Mouse (Mus musculus) hindbrain, embryonic 16.5 days (tissue): ENCODE data around the gene Zfp217. TPM values are rescaled to one million over a fixed set of nuclear protein-coding genes. Genes with fewer than 3 reads are reported as not detected.
A peak's percentile ranks its signal among the peaks of the same experiment; 100 is the strongest.
"Not testable (repeated sequence)": the region's sequence is repeated elsewhere in the genome, so short reads cannot be mapped to it uniquely, and the experiment has no call there.

Experiments used
- ATAC-seq: fragments of 200-750 bp; cut with Nextera tagmentation; 2 replicates; pipeline ENCODE4 v1.8.0; 2017; ENCODE audit warnings: moderate TSS enrichment, moderate library complexity
- H3K27ac ChIP-seq: fragments of 300-500 bp; sonication (generic); 2 replicates; pipeline ENCODE4 v1.5.1; 2014; ENCODE audit warnings: low read depth, mild to moderate bottlenecking, control low read depth, low read length, moderate library complexity
- H3K27me3 ChIP-seq: fragments of 300-500 bp; sonication (generic); replicated peaks from 2 replicates; pipeline ENCODE4 v1.6.1; 2014; ENCODE audit warnings: low read length; ENCODE audit not compliant: control insufficient read depth, insufficient read depth
- H3K36me3 ChIP-seq: fragments of 300-500 bp; sonication (generic); 2 replicates; pipeline ENCODE4 v1.6.1; 2014; ENCODE audit warnings: mild to moderate bottlenecking, low read length, moderate library complexity, mixed read lengths; ENCODE audit not compliant: control insufficient read depth, insufficient read depth
- H3K4me1 ChIP-seq: fragments of 300-500 bp; sonication (generic); 2 replicates; pipeline ENCODE4 v1.6.1; 2014; ENCODE audit warnings: low read depth, low read length; ENCODE audit not compliant: control insufficient read depth, insufficient read depth
- H3K4me2 ChIP-seq: fragments of 300-500 bp; sonication (generic); 2 replicates; pipeline ENCODE4 v1.6.1; 2014; ENCODE audit warnings: mild to moderate bottlenecking, low read length, control low read depth, moderate library complexity
- H3K4me3 ChIP-seq: fragments of 300-500 bp; sonication (generic); 2 replicates; pipeline ENCODE4 v1.5.1; 2014; ENCODE audit warnings: mild to moderate bottlenecking, low read length, control low read depth, moderate library complexity
- H3K9ac ChIP-seq: fragments of 300-500 bp; sonication (generic); 2 replicates; pipeline ENCODE4 v1.6.1; 2014; ENCODE audit warnings: low read depth, mild to moderate bottlenecking, control low read depth, low read length, moderate library complexity
- H3K9me3 ChIP-seq: fragments of 300-500 bp; sonication (generic); 2 replicates; pipeline ENCODE4 v1.6.1; 2014; ENCODE audit warnings: mild to moderate bottlenecking, low read length, moderate library complexity; ENCODE audit not compliant: control insufficient read depth
- WGBS: fragments of 180-500 bp; shearing (Covaris S2); extraction: QIAGEN DNeasy Blood & Tissue Kit; methylation state at CpG from one replicate; pipeline ENCODE4 v1.1.7; 2014; 5-methylcytosine and 5-hydroxymethylcytosine counted together
- polyA plus RNA-seq: library from polyadenylated mRNA; unstranded; fragments of >200 nt; fragmentation: Nextera tagmentation; extraction: Ambion mirVana; gene quantifications from 2 replicates; pipeline ENCODE4 v1.2.1, GENCODE M21; 2015

Gene Zfp217
- polyA plus RNA-seq, 1 experiment from 2014 or later, result 1.0 TPM

- Histone ChIP-seq H3K9me3 (no peaks in the 10 kb centered on the region), H3K9ac (peak overlapping the region; percentile 66)
- WGBS, result under 1% methylated on average over 32 of the region's 33 CpGs
Observed at GRCm38 (mm10) chr2:170184175-170184983, 36.5 kb upstream of the Zfp217 start.

GRCm38 (mm10) chr2:170183851-170184174, 35.9 kb upstream of the Zfp217 start:
- Histone ChIP-seq H3K4me2 (peak overlapping the region; percentile 70), H3K9me3 (no peaks in the 10 kb centered on the region), H3K27ac (no peak overlapping the region), H3K4me3 (peak overlapping the region; percentile 49), H3K4me1 (no peaks in the 10 kb centered on the region), H3K36me3 (no peaks in the 10 kb centered on the region), H3K9ac (no peak overlapping the region), H3K27me3 (no peaks in the 10 kb centered on the region)
- WGBS, result 60% methylated on average over 4 of the region's 4 CpGs
- ATAC-seq, result no peak

More at GRCm38 (mm10) chr2:170184175-170184983, 36.5 kb upstream of the Zfp217 start:
- peak; percentile 90 for ATAC-seq
- H3K27ac ChIP-seq, result peak overlapping the region; percentile 65; the same call in 1 of the 2 replicates
- H3K36me3 ChIP-seq, result no peaks in the 10 kb centered on the region
- no peaks in the 10 kb centered on the region for H3K4me1 ChIP-seq
- peak overlapping the region; percentile 70 for H3K4me2 ChIP-seq
- peak overlapping the region; percentile 49 for H3K4me3 ChIP-seq
- no peaks in the 10 kb centered on the region for H3K27me3 ChIP-seq

GRCm38 (mm10) chr2:170181862-170182261, 34.0 kb upstream of the Zfp217 start:
- H3K36me3 ChIP-seq, result no peaks in the 10 kb centered on the region
- 77% methylated on average over 6 of the region's 6 CpGs for WGBS
- H3K27ac ChIP-seq, result no peak overlapping the region
- no peak for ATAC-seq
- no peak overlapping the region for H3K4me3 ChIP-seq
- H3K9me3 ChIP-seq, result no peaks in the 10 kb centered on the region
- no peak overlapping the region for H3K9ac ChIP-seq
- no peak overlapping the region for H3K4me2 ChIP-seq
- H3K4me1 ChIP-seq, result no peaks in the 10 kb centered on the region
- H3K27me3 ChIP-seq, result no peaks in the 10 kb centered on the region

- ATAC-seq, result not testable (repeated sequence)
Observed at GRCm38 (mm10) chr2:170180769-170181168, 32.9 kb upstream of the Zfp217 start.

GRCm38 (mm10) chr2:170179317-170179716, 31.4 kb upstream of the Zfp217 start:
- Histone ChIP-seq H3K27ac (no peak overlapping the region), H3K4me2 (no peak overlapping the region), H3K9ac (no peak overlapping the region), H3K27me3 (no peaks in the 10 kb centered on the region), H3K4me3 (no peak overlapping the region), H3K4me1 (peaks cover 5% of the 10 kb centered on the region; the same call in 1 of the 2 replicates), H3K9me3 (no peaks in the 10 kb centered on the region), H3K36me3 (no peaks in the 10 kb centered on the region)
- no peak for ATAC-seq
- WGBS, result 93% methylated on average over 5 of the region's 5 CpGs

More at GRCm38 (mm10) chr2:170180769-170181168, 32.9 kb upstream of the Zfp217 start:
- H3K27ac ChIP-seq, H3K27me3 ChIP-seq, H3K36me3 ChIP-seq, H3K4me1 ChIP-seq, H3K4me2 ChIP-seq, H3K9ac ChIP-seq, H3K4me3 ChIP-seq, H3K9me3 ChIP-seq: not testable (repeated sequence)
- 94% methylated on average over 3 of the region's 3 CpGs for WGBS

GRCm38 (mm10) chr2:170177323-170177722, 29.4 kb upstream of the Zfp217 start:
- H3K27ac ChIP-seq, result no peak overlapping the region
- H3K9me3 ChIP-seq, result no peaks in the 10 kb centered on the region
- no peaks in the 10 kb centered on the region for H3K27me3 ChIP-seq
- peaks cover 7% of the 10 kb centered on the region; the same call in 1 of the 2 replicates for H3K4me1 ChIP-seq
- H3K36me3 ChIP-seq, result no peaks in the 10 kb centered on the region
- H3K9ac ChIP-seq, result no peak overlapping the region
- ATAC-seq, result no peak
- H3K4me2 ChIP-seq, result no peak overlapping the region
- H3K4me3 ChIP-seq, result no peak overlapping the region
- whole genome bisulfite sequencing, result 37% methylated on average over 8 of the region's 8 CpGs

GRCm38 (mm10) chr2:170176284-170176926, 28.5 kb upstream of the Zfp217 start:
- H3K36me3 ChIP-seq, result no peaks in the 10 kb centered on the region
- no peak overlapping the region for H3K27ac ChIP-seq
- H3K9ac ChIP-seq, result no peak overlapping the region; the same call in 1 of the 2 replicates
- H3K27me3 ChIP-seq, result no peaks in the 10 kb centered on the region
- no peak overlapping the region for H3K4me2 ChIP-seq
- no peak overlapping the region for H3K4me3 ChIP-seq
- no peak for ATAC-seq
- no peaks in the 10 kb centered on the region for H3K9me3 ChIP-seq
- peaks cover 7% of the 10 kb centered on the region; the same call in 1 of the 2 replicates for H3K4me1 ChIP-seq
- WGBS, result 13% methylated on average over 8 of the region's 8 CpGs

GRCm38 (mm10) chr2:170175661-170176150, 27.8 kb upstream of the Zfp217 start:
- 75% methylated on average over 7 of the region's 7 CpGs for WGBS
- Histone ChIP-seq H3K36me3 (no peaks in the 10 kb centered on the region), H3K9me3 (no peaks in the 10 kb centered on the region), H3K4me2 (no peak overlapping the region), H3K27me3 (no peaks in the 10 kb centered on the region), H3K9ac (no peak overlapping the region), H3K4me3 (no peak overlapping the region), H3K27ac (no peak overlapping the region), H3K4me1 (peaks cover 7% of the 10 kb centered on the region; the same call in 1 of the 2 replicates)
- ATAC-seq, result no peak

- Histone ChIP-seq H3K9ac (no peak overlapping the region), H3K4me2 (no peak overlapping the region), H3K36me3 (no peaks in the 10 kb centered on the region), H3K9me3 (no peaks in the 10 kb centered on the region), H3K27me3 (no peaks in the 10 kb centered on the region), H3K4me3 (no peak overlapping the region), H3K4me1 (peaks cover 7% of the 10 kb centered on the region; the same call in 1 of the 2 replicates), H3K27ac (no peak overlapping the region)
- ATAC-seq, result no peak
- WGBS, result 74% methylated on average over 3 of the region's 3 CpGs
Observed at GRCm38 (mm10) chr2:170175190-170175589, 27.3 kb upstream of the Zfp217 start.
